Mouse (Mus musculus) Muller cell, postnatal 12 days (primary cell): ENCODE data around the gene Ralgps1.
"Not testable (repeated sequence)": the region's sequence is repeated elsewhere in the genome, so short reads cannot be mapped to it uniquely, and the experiment has no call there.

Experiments used
- DNase-seq: peaks from one replicate; pipeline ENCODE4 v3.0.0-alpha.2; 2015; ENCODE audit errors: inconsistent ontology term

The Ralgps1 gene

DNA sequence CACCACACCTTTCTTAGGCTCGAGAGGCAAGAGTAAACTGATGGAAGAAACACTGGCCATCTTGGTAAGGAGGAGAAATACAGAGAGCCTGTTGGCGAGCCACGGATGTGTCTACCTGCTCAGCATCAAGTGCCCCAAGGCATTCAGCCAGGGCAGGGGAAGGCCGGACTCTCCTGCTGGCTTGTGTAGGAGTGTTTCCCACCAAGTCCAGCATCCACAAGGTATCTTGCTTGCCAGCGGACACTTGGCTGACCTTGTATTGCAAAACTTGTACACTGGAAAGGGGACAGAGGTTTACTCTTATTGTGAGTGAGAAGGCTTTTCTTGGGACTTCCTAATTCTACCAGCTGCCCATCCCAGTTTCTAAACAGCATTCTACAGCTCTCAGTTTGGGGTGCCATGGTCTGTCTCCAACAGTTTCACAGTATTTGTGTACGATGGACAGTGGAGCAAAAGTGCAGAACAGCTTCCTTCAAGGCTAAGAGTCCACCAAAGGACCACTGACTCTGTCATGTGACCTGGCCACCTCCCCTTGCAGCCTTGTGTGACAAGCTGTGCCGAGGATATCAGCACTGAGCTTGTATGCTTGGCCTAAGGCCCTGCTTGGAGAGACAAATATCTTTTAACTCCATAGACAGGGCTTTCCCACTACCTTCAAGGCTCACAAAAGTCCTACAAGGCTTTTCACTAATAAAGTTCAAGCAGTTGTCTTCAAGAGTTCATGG, 236.4 kb downstream of the Ralgps1 start:
- no peak for DNase-seq

DNA sequence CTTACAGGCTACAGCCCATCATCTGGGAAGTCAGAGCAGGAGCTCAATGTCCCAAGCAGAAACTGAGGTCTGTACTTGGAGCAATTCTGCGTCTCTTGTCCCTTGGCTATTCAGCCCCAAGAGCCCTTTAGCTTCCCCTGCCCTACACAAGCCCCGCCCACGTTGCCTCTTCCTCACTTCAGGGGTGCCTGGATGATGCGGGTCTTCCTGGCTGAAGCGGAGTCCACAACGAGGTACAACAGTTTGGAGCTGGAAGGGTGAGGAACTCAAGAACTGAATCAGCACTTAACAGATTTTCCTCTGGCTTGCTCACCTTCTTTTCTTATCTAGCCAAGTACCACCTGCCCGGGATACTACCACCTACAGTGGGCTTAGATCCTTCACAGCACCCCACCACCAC, 239.0 kb downstream of the Ralgps1 start:
- no peak for DNase-seq

DNA sequence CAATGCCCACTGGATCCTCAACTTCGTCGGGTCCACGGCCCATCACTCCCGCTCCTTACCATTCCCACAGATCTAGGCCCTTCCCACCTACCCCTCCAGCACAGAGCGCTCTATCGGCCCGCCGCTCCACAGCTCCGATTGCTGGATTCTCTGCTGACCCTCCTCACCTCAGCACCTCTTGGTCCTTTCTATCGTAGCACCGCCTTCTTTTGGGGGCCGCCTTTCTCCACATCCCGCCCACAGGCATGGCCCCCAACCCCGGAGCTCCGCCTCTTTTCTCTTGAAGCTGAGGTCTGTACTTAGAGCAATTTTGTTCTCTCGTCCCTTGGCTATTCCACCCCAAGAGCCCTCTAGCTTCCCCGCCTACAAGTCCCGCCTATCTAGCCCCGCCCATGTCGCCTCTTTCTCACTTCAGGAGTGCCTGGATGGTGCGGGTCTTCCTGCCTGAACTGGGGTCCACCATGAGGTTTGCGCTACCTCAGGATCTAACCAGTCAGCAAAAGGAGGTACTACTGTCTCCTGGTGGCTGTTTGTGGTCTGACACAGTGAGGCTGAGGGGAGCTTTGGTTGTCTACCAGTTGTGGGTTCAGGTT, 239.7 kb downstream of the Ralgps1 start, which contains the start of gene Garnl3:
TSS of gene Garnl3 (minus strand) at position 155 of the 593 bp plus-strand sequence.
- peak; percentile 84 for DNase-seq

DNA sequence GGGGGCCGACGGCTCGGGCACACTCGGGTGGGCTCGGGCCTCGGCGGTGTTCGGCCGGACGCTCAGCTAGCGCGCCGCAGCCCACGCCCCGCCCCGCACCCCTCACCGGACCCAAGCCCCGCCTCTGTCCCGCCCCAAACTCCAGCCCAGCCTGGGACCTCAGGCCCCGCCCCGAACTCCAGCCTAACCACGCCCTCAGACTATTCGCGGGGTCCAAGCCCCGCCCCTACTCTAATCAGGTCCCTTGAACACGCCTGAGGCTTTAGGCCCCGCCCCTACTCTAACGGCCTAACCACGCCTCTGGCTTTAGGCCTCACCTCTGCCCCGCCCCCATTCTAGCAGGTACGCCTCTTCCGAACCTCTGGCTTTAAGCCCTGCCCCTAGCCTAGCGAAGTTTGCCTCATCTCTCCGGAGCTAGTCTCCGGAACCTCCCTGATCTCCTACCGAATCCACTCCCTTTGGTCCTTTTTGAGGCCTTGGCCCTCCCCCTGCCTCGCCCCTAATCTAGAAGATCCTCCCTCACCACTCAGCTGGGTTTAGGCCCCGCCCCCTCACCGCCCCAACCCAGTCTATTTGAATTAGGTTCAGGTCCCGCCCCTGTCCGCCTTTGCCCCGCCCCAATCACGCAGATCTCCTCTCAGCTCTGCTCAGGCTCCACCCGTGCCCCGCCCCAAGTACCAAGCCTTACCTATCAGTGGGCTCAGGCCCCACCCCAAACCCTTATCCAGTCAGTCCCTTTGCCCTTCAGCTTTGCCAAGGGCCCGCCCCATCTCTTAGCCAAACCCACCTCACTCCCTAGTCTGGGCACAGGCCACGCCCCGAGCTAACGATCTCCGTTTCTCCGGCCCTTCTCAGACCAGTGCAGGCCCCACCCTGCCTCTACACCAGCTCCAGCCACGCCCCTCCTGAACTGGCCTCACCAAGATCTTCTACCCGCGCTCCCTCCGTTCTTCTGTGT, 240.5 kb downstream of the Ralgps1 start:
- peak; percentile 100 for DNase-seq

DNA sequence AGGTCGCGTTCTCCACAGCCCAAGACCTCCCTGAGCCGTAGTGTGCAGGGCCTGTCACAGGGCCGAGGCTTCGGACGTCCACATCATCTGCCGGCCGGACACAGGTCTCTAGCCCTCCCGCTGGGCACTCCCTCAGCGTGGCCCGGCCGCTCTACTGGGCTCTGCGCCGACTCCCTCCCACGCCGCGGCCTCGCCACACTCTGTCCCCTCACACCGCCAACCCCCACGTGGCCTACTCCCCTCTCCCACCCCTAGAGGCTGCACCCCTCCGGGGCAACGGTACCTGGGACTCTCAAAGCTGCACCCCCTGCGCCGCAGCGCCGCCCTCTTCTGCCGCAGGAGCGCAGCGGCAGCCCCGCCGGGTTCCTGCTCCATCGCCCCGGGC, 241.2 kb downstream of the Ralgps1 start:
- no peak for DNase-seq

DNA sequence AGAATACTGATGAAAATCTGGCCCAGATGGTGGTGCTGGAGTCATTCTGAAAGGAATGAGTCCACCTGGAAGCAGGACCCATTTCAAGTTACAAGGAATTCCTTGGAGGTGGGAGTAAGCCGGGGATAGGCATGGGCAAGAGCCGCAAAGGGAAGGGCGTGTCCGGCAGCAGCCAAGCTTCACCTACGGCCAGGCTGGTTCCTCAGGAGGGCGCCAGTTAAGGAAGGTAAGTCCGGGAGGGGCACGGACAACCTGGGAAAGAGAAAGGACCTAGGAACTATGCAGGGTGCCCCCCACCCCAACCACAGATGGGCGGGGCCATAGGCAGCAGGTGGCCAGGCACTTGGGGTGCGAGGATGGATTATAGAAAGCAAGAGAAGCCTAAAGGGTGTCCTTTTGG, 241.6 kb downstream of the Ralgps1 start:
- DNase-seq: no peak

DNA sequence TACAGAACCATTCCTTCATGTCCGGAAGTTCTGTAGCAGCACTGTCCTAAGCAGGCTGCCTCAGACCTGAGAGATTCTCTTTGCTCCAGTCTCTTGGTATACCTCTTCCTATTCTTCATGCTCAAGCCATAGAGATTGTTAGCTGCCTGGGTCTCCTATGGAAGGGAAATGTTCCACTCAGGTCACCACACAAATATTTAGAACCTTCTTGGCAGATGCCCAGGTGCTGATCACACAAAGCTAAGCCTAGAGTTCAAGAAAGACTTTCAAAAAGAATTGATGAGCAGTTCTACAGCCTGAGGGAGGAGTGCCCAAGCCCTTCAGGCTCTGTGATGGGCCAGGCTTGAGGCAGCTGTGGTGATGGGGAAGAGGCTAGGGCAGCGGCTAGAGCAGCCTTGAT, 242.3 kb downstream of the Ralgps1 start:
- DNase-seq: peak; percentile 12

DNA sequence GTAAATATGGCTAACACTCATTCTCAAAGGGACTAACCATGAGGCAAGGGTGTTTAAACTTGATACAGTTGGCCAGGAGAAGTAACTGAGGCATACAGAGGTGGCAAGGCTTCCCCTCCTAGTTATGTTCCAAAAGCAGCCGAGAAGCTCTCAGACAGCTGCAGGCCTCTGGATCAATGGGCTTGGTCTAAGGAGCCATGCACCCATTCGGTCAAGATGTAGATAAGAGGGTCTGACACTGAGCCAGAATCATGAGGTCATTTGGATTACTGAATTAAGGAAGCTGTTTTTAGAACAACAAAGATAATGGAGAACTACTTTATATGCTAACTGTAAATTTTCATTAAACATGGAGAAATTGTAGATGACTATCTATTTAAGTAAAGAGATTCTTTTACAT, 244.0 kb downstream of the Ralgps1 start:
- DNase-seq: no peak

DNA sequence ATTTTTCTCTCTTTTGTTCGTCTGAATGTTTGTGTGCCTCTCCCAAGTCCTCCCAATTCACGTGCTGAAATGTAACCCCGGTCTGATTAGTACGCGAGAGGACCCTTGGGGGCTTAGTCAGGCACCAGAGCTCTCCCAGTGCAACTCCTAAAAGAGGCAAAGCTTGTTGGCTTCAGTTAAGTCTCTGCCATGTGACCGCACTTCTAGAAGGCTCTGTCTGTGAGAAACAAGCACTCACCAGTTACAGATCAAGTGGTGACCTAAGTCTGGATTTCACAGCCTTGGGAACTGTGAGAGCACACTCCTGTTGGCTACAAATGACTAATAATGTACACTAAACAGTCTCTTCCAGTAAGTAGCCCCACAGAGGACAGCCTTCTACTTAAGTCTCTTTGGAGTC, 248.4 kb downstream of the Ralgps1 start:
- DNase-seq: no peak

DNA sequence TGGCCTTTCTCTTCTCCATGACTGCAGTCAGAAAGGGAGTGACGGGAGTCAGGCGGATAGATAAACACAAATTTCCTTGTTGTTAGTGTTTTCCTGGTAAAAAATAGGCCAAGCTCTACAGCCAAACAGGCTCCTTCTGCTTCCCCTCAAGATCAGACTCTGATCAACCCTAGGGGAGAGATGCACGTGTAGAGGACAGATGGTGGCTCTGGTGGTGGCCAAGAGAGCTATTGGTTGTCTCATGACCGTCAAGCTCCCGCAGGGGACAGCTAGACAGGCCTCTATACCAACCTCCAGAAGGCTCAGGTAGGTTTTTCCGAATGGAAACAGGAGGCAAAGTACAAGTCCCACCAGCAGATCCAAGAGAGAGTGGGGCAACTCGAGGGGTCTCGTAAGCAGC, 270.8 kb downstream of the Ralgps1 start:
- DNase-seq: no peak

DNA sequence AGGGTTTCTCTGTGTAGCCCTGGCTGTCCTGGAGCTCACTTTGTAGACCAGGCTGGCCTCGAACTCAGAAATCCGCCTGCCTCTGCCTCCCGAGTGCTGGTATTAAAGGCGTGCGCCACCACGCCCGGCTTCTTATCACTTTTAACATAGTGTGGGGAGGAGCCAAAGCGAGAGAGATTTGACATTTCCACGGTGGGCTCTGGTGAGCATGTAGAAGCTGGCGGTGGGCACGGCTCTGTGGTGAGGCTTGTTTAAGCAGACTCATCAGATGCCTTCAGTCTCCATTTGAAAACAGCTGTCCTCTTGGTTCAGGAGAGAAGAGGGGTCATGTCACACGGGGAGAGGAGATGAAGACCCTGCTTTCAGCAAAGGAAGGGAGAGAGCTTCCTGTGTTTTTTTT, 274.0 kb downstream of the Ralgps1 start:
- DNase-seq: not testable (repeated sequence)

- DNase-seq: no peak
These were observed 276.0 kb downstream of the Ralgps1 start for GRCm38 (mm10) chr2:33095221-33095671.

GRCm38 (mm10) chr2:33090620-33091520, 280.4 kb downstream of the Ralgps1 start:
- DNase-seq: no peak

- not testable (repeated sequence) for DNase-seq
These were observed 281.3 kb downstream of the Ralgps1 start for GRCm38 (mm10) chr2:33090033-33090400.

GRCm38 (mm10) chr2:33089356-33090032, 281.8 kb downstream of the Ralgps1 start:
- DNase-seq: no peak

- DNase-seq: no peak
These were observed 284.5 kb downstream of the Ralgps1 start for GRCm38 (mm10) chr2:33086671-33087363.

DNA sequence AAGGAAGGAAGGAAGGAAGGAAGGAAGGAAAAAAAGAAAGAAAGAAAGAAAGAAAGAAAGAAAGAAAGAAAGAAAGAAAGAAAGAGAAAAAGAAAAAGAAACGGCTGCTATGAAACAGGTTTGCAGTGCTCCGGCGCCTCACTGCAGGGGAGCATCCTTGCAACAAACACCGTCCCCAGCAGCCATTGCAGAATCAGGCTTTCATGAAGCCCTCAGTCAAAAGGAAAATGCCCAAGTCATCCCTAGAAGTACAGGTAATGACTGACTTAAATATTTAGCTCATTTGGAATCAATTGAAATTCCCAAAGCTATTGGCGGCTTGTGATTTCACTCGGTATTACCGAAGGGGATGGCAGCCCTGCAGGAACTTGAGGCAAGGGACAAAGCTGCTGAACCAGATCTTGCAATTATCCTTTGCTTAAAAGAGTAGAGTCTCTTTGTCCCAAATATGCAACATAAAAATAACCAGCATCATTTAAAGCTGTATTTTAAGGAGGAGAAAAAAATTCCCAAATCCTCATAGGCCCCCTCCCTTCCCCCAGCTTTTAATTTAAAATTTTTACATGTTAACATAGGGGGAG, 285.2 kb downstream of the Ralgps1 start:
- no peak for DNase-seq

DNA sequence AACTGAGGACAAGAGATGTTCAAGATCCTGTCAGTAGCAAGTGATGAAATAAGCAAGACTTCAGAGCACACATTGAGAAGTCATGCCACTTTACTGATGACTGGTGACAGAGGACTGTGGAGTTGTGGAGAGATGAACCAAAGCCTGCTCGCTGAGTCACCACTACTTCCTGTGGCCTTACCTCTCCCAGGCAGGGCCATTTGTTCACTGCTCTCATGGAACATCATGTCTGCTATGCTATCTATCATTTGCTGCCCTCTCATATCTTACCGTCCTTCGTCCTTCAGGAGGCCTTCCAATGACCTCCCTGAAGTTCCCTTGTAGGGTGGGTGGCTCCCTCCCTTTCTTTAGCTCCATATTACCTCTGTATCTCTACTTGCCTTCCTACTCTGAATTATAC, 287.1 kb downstream of the Ralgps1 start:
- no peak for DNase-seq
